Comparison of ENCODE assay signal across 7 mouse cellular contexts in genomic region chr17:26119766-26120710, GRCm38 (mm10). TPM values are rescaled to one million over a fixed set of nuclear protein-coding genes. Genes with fewer than 3 reads are reported as not detected.
A peak's percentile ranks its signal among the peaks of the same experiment; 100 is the strongest.
DNase-seq lines count a peak whose midpoint lies in the region; ATAC-seq and TF ChIP-seq lines count a peak whose summit lies in the region.

No protein-coding gene starts in this region.

- H3K4me3 ChIP-seq in forebrain, embryonic 13.5 days, result no peak overlapping the region
- H3K4me3 ChIP-seq in lung, embryonic 14.5 days (ENCODE audit: low read depth, low read length), result no peak overlapping the region
- no peak overlapping the region for H3K4me3 ChIP-seq in olfactory bulb, adult 2 months (ENCODE audit: insufficient read depth, low read depth, low read length)

- peak; percentile 83 for TF ChIP-seq CTCF in brain, embryonic 14.5 days (IDR thresholded peaks at IDR 0.05; ENCODE audit: borderline replicate concordance, extremely low read depth, insufficient read depth, insufficient read length)
- TF ChIP-seq CTCF in lung, embryonic 14.5 days (IDR thresholded peaks at IDR 0.05; ENCODE audit: low read depth), result peak; percentile 89
- TF ChIP-seq CTCF in olfactory bulb, adult 2 months (IDR thresholded peaks at IDR 0.05; ENCODE audit: insufficient read depth, low read depth, low read length), result peak; percentile 61

- no peaks in the 10 kb centered on the region for H3K9me3 ChIP-seq in forebrain, embryonic 13.5 days (replicated peaks)
- no peaks in the 10 kb centered on the region for H3K9me3 ChIP-seq in lung, embryonic 14.5 days (ENCODE audit: low read depth, low read length)

- no peak overlapping the region for H3K4me2 ChIP-seq in forebrain, embryonic 13.5 days
- H3K4me2 ChIP-seq in lung, embryonic 14.5 days, result 0 out of 2 replicates have a peak overlapping the region, but pooled peaks have one; percentile 15

- H3K9ac ChIP-seq in forebrain, embryonic 13.5 days, result no peak overlapping the region
- H3K9ac ChIP-seq in lung, embryonic 14.5 days, result no peak overlapping the region

- no peak overlapping the region for H3K27ac ChIP-seq in forebrain, embryonic 13.5 days
- no peak overlapping the region for H3K27ac ChIP-seq in lung, embryonic 14.5 days (ENCODE audit: low read depth)
- H3K27ac ChIP-seq in olfactory bulb, adult 2 months (ENCODE audit: insufficient read depth, low read depth, low read length), result no peak overlapping the region

- peaks cover 45% of the 10 kb centered on the region for H3K27me3 ChIP-seq in forebrain, embryonic 13.5 days
- peaks cover 26% of the 10 kb centered on the region for H3K27me3 ChIP-seq in lung, embryonic 14.5 days (ENCODE audit: insufficient read depth, low read length)

- H3K36me3 ChIP-seq in forebrain, embryonic 13.5 days (ENCODE audit: poor library complexity, severe bottlenecking), result peaks cover under 1% of the 10 kb centered on the region; the same call in 1 of the 2 replicates
- H3K36me3 ChIP-seq in lung, embryonic 14.5 days (ENCODE audit: insufficient read depth), result no peaks in the 10 kb centered on the region

- TF ChIP-seq POLR2A in brain, embryonic 14.5 days (IDR thresholded peaks at IDR 0.05; ENCODE audit: borderline replicate concordance, extremely low read depth, insufficient read depth, insufficient read length, poor library complexity, severe bottlenecking), result no peak
- no peak for TF ChIP-seq POLR2A in olfactory bulb, adult 2 months (IDR thresholded peaks at IDR 0.05; ENCODE audit: insufficient read depth, low read depth, low read length)

- WGBS in forebrain, embryonic 13.5 days, result 48% methylated on average over 33 of the region's 33 CpGs
- WGBS in lung, embryonic 14.5 days, result 41% methylated on average over 33 of the region's 33 CpGs
- WGBS in olfactory bulb, adult 2 months, result 43% methylated on average over 33 of the region's 33 CpGs

- peak; percentile 77 for DNase-seq in 3134 (ENCODE audit: extremely low read depth, insufficient read length, low spot score)
- peak; percentile 89 for DNase-seq in A20 (ENCODE audit: low read depth, low spot score)
- peak; percentile 72 for DNase-seq in brain, embryonic 14.5 days (ENCODE audit: low read depth)
- DNase-seq in kidney, postnatal 14 days, result peak; percentile 59
- peak; percentile 85 for DNase-seq in lung, embryonic 14.5 days

- H3K4me1 ChIP-seq in forebrain, embryonic 13.5 days, result peaks cover 19% of the 10 kb centered on the region
- 0 out of 2 replicates have a peak, but pooled peaks cover 6% of the 10 kb centered on the region for H3K4me1 ChIP-seq in lung, embryonic 14.5 days (ENCODE audit: insufficient read depth)
- peaks cover 23% of the 10 kb centered on the region for H3K4me1 ChIP-seq in olfactory bulb, adult 2 months (ENCODE audit: control insufficient read depth, insufficient read depth, low read length)

- peak; percentile 20; the same call in 1 of the 2 replicates for ATAC-seq in forebrain, embryonic 13.5 days
- ATAC-seq in lung, embryonic 14.5 days (ENCODE audit: insufficient read depth), result peak; percentile 57

RNA-seq across cellular contexts. Expression of gene Mrpl28, which starts 3.3 kb away (rescaled TPM):
- polyA plus RNA-seq in brain, embryonic 14.5 days (2012; rRNA removed), result 94.9 and 119 TPM in 2 replicates
- 230 and 241 TPM in 2 replicates for polyA plus RNA-seq in forebrain, embryonic 13.5 days (2015; fragmentation: Nextera tagmentation; extraction: Ambion mirVana)
- 210 and 217 TPM in 2 replicates for polyA plus RNA-seq in lung, embryonic 14.5 days (2014; fragmentation: Nextera tagmentation; extraction: Ambion mirVana)
- not detected in 2 replicates for polyA plus RNA-seq in olfactory bulb, adult 2 months (2012; ENCODE audit: insufficient read depth, insufficient read length, low replicate concordance, missing spikeins)

RNA-seq across cellular contexts. Expression of gene Tmem8, which starts 6.9 kb away (rescaled TPM):
- 11.8 and 12.9 TPM in 2 replicates for polyA plus RNA-seq in brain, embryonic 14.5 days (2012; rRNA removed)
- 1.5 and 1.9 TPM in 2 replicates for polyA plus RNA-seq in forebrain, embryonic 13.5 days (2015; fragmentation: Nextera tagmentation; extraction: Ambion mirVana)
- polyA plus RNA-seq in lung, embryonic 14.5 days (2014; fragmentation: Nextera tagmentation; extraction: Ambion mirVana), result 1.3 and 1.7 TPM in 2 replicates
- polyA plus RNA-seq in olfactory bulb, adult 2 months (2012; ENCODE audit: insufficient read depth, insufficient read length, low replicate concordance, missing spikeins), result not detected in 2 replicates

RNA-seq across cellular contexts. Expression of gene Axin1, which starts 18.4 kb away (rescaled TPM):
- 27.9 and 31.6 TPM in 2 replicates for polyA plus RNA-seq in brain, embryonic 14.5 days (2012; rRNA removed)
- polyA plus RNA-seq in forebrain, embryonic 13.5 days (2015; fragmentation: Nextera tagmentation; extraction: Ambion mirVana), result 9.3 and 12.1 TPM in 2 replicates
- 18.8 and 27.7 TPM in 2 replicates for polyA plus RNA-seq in lung, embryonic 14.5 days (2014; fragmentation: Nextera tagmentation; extraction: Ambion mirVana)
- not detected in 2 replicates for polyA plus RNA-seq in olfactory bulb, adult 2 months (2012; ENCODE audit: insufficient read depth, insufficient read length, low replicate concordance, missing spikeins)

RNA-seq across cellular contexts. Expression of gene Nme4, which starts 24.6 kb away (rescaled TPM):
- polyA plus RNA-seq in brain, embryonic 14.5 days (2012; rRNA removed), result 35.1 and 61.4 TPM in 2 replicates
- polyA plus RNA-seq in forebrain, embryonic 13.5 days (2015; fragmentation: Nextera tagmentation; extraction: Ambion mirVana), result 53.0 and 55.8 TPM in 2 replicates
- 94.8 and 96.4 TPM in 2 replicates for polyA plus RNA-seq in lung, embryonic 14.5 days (2014; fragmentation: Nextera tagmentation; extraction: Ambion mirVana)
- polyA plus RNA-seq in olfactory bulb, adult 2 months (2012; ENCODE audit: insufficient read depth, insufficient read length, low replicate concordance, missing spikeins), result not detected in 2 replicates

RNA-seq across cellular contexts. Expression of gene Decr2, which starts 29.9 kb away (rescaled TPM):
- polyA plus RNA-seq in brain, embryonic 14.5 days (2012; rRNA removed), result 26.8 and 28.6 TPM in 2 replicates
- 25.8 and 25.9 TPM in 2 replicates for polyA plus RNA-seq in forebrain, embryonic 13.5 days (2015; fragmentation: Nextera tagmentation; extraction: Ambion mirVana)
- 24.9 and 25.0 TPM in 2 replicates for polyA plus RNA-seq in lung, embryonic 14.5 days (2014; fragmentation: Nextera tagmentation; extraction: Ambion mirVana)
- not detected in 2 replicates for polyA plus RNA-seq in olfactory bulb, adult 2 months (2012; ENCODE audit: insufficient read depth, insufficient read length, low replicate concordance, missing spikeins)

Comparison
In these comparisons a context has a peak if more than half of its experiments do, and no peak if none do; other contexts are left out.
1. RNA of gene Axin1, which starts 18.4 kb away (polyA plus RNA-seq): 27.9 to 31.6 TPM in brain, embryonic 14.5 days, 18.8 to 27.7 TPM in lung, embryonic 14.5 days and 9.3 to 12.1 TPM in forebrain, embryonic 13.5 days; not detected in olfactory bulb, adult 2 months; every median in the first group is over 10 times any median in the second.
2. Peak in every context shown above with its lines, with median percentiles within 50 percentile points of each other: DNase-seq and CTCF ChIP-seq.